Mouse (Mus musculus) E14TG2a.4 (cell line): ENCODE results near the gene Frat1.
A peak's percentile ranks its signal among the peaks of the same experiment; 100 is the strongest.
"Not testable (repeated sequence)": the region's sequence is repeated elsewhere in the genome, so short reads cannot be mapped to it uniquely, and the experiment has no call there.

Experiments
- H3K27me3 ChIP-seq: 2 replicates; pipeline ENCODE4 v1.6.1; 2014; ENCODE audit warnings: low read length, control low read depth; ENCODE audit not compliant: insufficient read depth
- H3K36me3 ChIP-seq: 2 replicates; pipeline ENCODE4 v1.6.1; 2014; ENCODE audit warnings: low read length, control low read depth; ENCODE audit not compliant: insufficient read depth
- H3K4me1 ChIP-seq: replicated peaks from 2 replicates; pipeline ENCODE4 v1.6.1; 2014; ENCODE audit warnings: low read depth, low read length, control low read depth
- H3K4me3 ChIP-seq: replicated peaks from 2 replicates; pipeline ENCODE4 v1.5.1; 2014; ENCODE audit warnings: mild to moderate bottlenecking, low read length
- H3K9me3 ChIP-seq: 2 replicates; pipeline ENCODE4 v1.6.1; 2014; ENCODE audit warnings: low read length, control low read depth
- CTCF ChIP-seq: conservative IDR thresholded peaks from 2 replicates; pipeline ENCODE4 v1.5.1; 2014; ENCODE audit warnings: low read length
- NANOG ChIP-seq: IDR thresholded peaks from 2 replicates; pipeline ENCODE4 v1.6.1; 2014; ENCODE audit warnings: borderline replicate concordance, low read length, mixed read lengths
- POU5F1 ChIP-seq: IDR thresholded peaks from 2 replicates; pipeline ENCODE4 v1.6.1; 2014; ENCODE audit warnings: low read length, borderline replicate concordance

Frat1 gene

DNA sequence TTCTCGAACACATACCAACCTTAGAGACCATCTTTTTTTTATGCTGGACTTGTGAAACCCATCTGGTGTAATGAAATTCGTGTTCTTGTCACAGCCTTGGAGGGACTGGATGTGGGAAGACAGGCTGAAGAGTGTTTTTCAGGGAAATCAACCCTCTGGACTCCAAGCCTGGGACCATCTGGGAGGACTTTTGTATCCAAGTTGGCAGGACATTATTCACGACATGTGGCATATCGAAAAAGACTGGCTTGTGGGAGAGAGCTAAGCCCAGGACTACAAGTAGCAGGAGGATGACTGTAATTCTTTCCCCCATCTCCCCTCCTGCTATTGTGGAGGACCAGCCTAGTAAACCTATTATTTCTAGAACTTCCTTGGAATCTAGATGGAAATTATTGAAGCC is 12.4 kb downstream of the Frat1 start:
- Histone ChIP-seq H3K4me1 (peaks cover 17% of the 10 kb centered on the region), H3K4me3 (no peak overlapping the region), H3K36me3 (peaks cover 11% of the 10 kb centered on the region; the same call in 1 of the 2 replicates), H3K27me3 (peaks cover 37% of the 10 kb centered on the region), H3K9me3 (no peaks in the 10 kb centered on the region)
- TF ChIP-seq CTCF (no peak), NANOG (no peak), POU5F1 (no peak)

DNA sequence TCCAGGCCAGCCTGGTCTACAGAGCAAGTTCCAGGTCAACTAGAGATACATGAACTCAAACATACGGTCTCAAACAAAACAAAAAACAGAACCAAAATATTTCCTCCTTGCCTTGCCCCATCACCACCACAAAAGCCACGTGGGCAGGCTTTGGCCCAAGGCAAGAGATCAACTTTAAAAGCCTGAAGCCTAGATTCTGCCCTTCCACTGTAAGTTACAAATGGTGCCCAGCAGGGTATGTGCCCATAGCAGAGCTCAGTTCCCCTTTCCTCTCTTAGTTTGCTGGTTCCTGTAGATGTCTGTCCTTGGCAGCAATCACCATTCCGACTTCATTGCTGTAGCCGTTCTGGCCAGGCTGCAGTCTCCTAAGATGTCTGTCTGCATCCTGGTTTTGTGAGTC is 12.9 kb downstream of the Frat1 start:
- Histone ChIP-seq H3K36me3 (peaks cover 11% of the 10 kb centered on the region; the same call in 1 of the 2 replicates), H3K4me1 (peaks cover 17% of the 10 kb centered on the region), H3K4me3 (no peak overlapping the region), H3K27me3 (peaks cover 37% of the 10 kb centered on the region), H3K9me3 (no peaks in the 10 kb centered on the region)
- no peak for TF ChIP-seq POU5F1
- TF ChIP-seq CTCF, result no peak
- TF ChIP-seq NANOG, result no peak

DNA sequence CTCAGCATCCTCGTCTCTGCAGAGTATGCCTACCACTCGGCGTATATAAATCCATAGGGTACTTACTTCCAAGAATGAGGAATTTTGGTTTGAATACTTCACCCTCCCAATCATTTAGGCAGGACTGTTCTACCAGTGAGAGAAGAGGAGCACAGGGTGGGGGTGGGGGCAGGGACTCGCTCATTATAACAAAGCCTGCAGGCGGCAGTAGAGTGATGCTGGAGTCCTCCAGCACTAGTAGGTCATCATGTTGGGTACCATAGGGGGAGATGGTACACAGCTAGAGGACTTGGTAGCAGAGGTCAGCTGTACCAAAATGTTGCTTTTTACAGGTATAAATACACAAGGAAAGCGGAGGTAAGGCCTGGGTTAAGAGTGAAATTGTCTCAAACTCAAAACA is 14.6 kb downstream of the Frat1 start:
- no peaks in the 10 kb centered on the region for H3K9me3 ChIP-seq
- peaks cover 11% of the 10 kb centered on the region; the same call in 1 of the 2 replicates for H3K36me3 ChIP-seq
- peaks cover 27% of the 10 kb centered on the region for H3K4me1 ChIP-seq
- peaks cover 32% of the 10 kb centered on the region for H3K27me3 ChIP-seq
- TF ChIP-seq NANOG, result no peak
- peak; percentile 20; the same call in 1 of the 2 replicates for TF ChIP-seq CTCF
- no peak overlapping the region for H3K4me3 ChIP-seq

DNA sequence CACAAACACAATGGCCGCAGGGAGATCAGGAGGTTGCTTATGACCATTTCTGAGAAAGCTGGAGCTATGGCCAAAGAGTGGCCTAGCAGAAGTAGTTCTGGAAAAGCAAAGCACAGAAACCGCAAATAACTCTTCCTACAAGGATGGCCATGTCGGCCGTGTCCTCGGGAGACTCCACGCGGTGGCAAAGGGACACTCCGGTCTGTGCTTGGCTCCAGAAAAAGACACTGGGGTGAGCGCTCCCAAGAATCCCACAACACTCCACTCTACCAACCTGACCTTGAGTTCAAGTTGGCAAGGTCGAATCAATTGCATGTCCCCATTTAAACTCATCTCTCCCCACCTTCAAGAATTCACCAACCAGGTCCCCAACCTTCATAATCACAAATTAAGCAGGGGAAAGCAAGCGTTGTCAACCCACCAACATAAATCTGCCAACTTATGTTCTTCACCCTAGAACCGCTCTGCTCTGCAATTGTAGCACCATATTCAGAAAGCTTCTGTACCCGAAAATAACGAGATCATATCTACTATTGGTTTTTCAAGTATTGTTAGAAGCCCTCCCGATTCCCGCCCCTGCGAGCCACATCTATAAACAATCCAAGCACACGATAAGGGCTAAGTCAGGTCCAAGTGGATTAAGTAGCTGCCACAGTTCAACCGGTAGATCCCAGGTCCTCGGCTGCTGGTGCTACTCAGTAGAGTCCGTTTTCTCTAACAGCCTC is 16.8 kb downstream of the Frat1 start:
- no peaks in the 10 kb centered on the region for H3K9me3 ChIP-seq
- TF ChIP-seq CTCF (no peak), POU5F1 (no peak), NANOG (no peak)
- H3K36me3 ChIP-seq, result peaks cover 11% of the 10 kb centered on the region; the same call in 1 of the 2 replicates
- peaks cover 49% of the 10 kb centered on the region for H3K4me1 ChIP-seq
- peaks cover 32% of the 10 kb centered on the region for H3K27me3 ChIP-seq
- H3K4me3 ChIP-seq, result peak overlapping the region; percentile 93

DNA sequence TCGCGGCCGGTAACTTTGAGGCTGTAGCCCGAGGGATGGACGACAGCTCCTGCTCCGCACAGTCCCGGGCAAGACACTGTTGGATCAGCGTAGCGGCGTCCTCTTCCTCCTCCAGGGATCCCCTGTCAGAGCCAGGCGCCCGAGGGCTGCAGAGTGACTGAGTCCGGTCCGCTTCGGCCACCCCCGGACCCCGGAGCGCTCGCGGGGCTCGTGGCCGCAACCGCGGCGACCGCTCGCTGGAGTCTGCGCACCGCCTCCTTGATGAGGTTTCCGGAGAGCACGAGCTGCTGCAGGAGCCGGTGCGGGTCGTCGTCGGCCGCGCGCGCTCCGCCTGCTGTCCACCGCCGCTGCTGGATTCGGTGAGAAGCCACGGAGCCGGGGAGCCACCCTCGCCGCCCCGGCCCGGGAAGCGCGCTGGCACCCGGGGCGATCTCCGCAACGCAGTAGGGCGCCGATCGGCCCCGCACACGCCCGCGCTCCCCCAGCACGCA is 17.4 kb downstream of the Frat1 start:
- H3K27me3 ChIP-seq, result peaks cover 28% of the 10 kb centered on the region
- TF ChIP-seq POU5F1 (no peak), NANOG (no peak), CTCF (no peak)

DNA sequence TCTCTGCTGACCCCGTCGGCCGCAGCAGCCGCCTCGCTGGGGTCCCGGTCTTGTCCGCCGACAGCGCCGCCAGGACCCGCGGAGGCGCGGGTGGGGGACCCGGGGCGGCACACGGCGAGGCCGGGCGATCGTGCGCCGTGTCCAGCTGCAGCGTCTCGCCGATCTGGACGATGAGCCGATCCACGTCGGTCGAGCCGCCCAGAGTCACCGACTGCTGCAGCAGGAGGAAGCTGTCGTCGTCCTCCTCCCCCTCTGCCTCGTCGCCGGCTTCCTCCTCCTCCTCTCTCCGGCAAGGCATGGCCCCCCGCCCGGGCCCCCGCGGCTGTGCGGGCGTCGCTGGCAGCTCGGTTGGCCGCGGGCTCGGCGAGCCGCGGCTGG is 17.8 kb downstream of the Frat1 start:
- peaks cover 58% of the 10 kb centered on the region for H3K4me1 ChIP-seq
- H3K27me3 ChIP-seq, result peaks cover 27% of the 10 kb centered on the region
- H3K9me3 ChIP-seq, result not testable (repeated sequence)
- peaks cover 11% of the 10 kb centered on the region; the same call in 1 of the 2 replicates for H3K36me3 ChIP-seq
- peak overlapping the region; percentile 93 for H3K4me3 ChIP-seq

More for the DNA sequence above, 17.4 kb downstream of the Frat1 start:
- peaks cover 11% of the 10 kb centered on the region; the same call in 1 of the 2 replicates for H3K36me3 ChIP-seq
- H3K9me3 ChIP-seq, result no peaks in the 10 kb centered on the region
- peak overlapping the region; percentile 93 for H3K4me3 ChIP-seq
- peaks cover 54% of the 10 kb centered on the region for H3K4me1 ChIP-seq

DNA sequence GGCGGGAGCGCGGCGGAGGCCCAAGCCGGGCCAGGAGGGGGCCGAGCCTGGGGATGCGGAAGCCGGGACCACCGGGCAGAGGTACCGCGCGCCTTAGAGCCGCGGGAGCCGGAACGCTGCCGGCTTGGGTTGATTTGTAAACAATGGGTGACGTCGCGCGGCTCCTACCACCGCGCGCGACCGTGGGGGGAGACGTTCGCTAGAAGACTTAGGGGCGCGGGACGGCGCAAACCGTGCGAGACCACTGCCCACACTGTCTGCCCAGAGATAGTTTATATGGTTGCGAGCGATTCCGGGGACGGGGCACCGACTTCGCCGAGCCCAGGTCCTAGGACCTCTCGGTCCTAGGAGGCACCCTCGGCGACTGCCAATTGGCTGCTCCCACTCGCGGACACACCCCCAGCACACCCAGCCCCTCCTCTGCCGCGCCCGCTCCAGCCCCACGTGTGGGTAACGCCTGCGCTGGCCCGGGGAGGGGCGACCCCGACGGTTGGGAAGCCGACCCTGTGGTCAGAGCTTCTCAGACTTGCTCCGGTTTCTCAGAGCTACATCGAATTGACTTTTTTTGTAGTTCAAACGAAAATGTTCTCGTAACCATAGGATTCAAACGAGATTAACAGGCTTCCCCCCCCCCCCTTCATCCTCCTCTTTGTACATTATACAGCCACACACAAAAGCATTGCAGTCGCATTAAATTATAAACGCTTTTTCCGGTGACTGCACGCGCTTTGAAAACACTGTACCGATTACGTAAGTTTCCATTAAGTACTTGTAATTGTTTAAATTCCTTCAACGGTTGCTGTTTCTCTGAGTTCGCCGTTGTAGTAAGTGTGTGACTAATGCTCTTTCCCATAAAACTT is 18.5 kb downstream of the Frat1 start, which contains the start of gene Frat2:
Gene Frat2 (minus strand): TSS at position 141 of the 860 bp plus-strand sequence.
- H3K4me1 ChIP-seq, result peaks cover 64% of the 10 kb centered on the region
- peaks cover 22% of the 10 kb centered on the region for H3K27me3 ChIP-seq
- no peaks in the 10 kb centered on the region for H3K9me3 ChIP-seq
- TF ChIP-seq POU5F1, result no peak
- no peak for TF ChIP-seq CTCF
- no peak for TF ChIP-seq NANOG
- H3K4me3 ChIP-seq, result peak within 1 kb of the TSS; percentile 93
- peaks cover 11% of the 10 kb centered on the region; the same call in 1 of the 2 replicates for H3K36me3 ChIP-seq

DNA sequence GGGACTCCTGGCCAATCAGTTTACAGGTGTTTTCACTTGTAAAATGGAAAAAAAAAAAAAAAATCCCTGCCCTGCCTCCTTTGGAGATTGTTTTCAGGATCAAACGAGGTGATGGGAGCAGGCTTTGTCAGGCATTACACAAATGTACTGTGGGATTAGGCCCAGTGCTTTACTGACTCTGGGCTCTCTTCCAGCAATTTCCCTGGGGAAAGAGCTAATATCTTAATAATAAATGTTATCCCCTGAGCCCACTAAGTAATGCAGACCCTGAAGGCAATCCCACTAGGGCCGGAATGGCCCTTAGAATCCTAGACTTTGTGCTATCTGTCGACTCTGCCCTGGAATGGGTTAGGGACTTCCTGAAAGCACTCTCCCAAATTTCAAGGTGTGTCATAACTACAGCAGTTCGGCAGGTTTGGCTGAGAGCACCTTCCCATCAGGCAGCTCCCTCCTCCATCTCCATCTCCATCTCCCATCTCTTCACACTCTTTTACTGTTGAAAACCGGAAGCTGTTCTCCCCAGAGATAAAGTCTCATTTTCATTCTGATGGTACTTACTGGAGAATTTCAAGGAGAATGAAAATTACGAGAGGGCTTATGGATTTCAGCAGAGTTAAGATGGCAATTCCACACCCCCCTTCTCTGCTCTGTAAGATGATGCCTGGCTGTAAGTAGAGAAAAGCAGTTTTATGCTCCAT is 20.4 kb downstream of the Frat1 start:
- TF ChIP-seq CTCF, result no peak
- no peak for TF ChIP-seq POU5F1
- TF ChIP-seq NANOG, result no peak
- Histone ChIP-seq H3K27me3 (peaks cover 19% of the 10 kb centered on the region), H3K4me3 (peak overlapping the region; percentile 41; the same call in 1 of the 2 replicates), H3K4me1 (peaks cover 75% of the 10 kb centered on the region), H3K36me3 (peaks cover 9% of the 10 kb centered on the region; the same call in 1 of the 2 replicates), H3K9me3 (no peaks in the 10 kb centered on the region)
